Mouse (Mus musculus) MEL (cell line): Measurements from ENCODE around the gene Smim5. TPM values are rescaled to one million over a fixed set of nuclear protein-coding genes. Genes with fewer than 3 reads are reported as not detected.

Source experiments
- DNase-seq: peaks from one replicate; pipeline ENCODE4 v3.0.0; 2011; ENCODE audit warnings: low read depth, low spot score
- H3K27ac ChIP-seq: 2 replicates; pipeline ENCODE4 v1.5.1; 2012; ENCODE audit warnings: low read depth, mild to moderate bottlenecking, control low read depth, low read length, moderate library complexity; ENCODE audit not compliant: control insufficient read depth
- H3K27me3 ChIP-seq, 2 experiments: fragments of 150-350 bp in 1 of 2; sonication (generic) in 1 of 2; 2 replicates each; pipeline ENCODE4 v1.6.1; 2012; ENCODE audit warnings: low read length in 2 of 2, mild to moderate bottlenecking in 2 of 2, improper control_type of control experiment in 1 of 2, moderate library complexity in 1 of 2; ENCODE audit not compliant: insufficient read depth in 2 of 2, control insufficient read depth in 1 of 2
- H3K36me3 ChIP-seq, 2 experiments: 2 replicates each; pipeline ENCODE4 v1.6.1; 2012 to 2014; ENCODE audit warnings: low read length in 2 of 2, improper control_type of control experiment in 1 of 2, inconsistent platforms in 1 of 2, mild to moderate bottlenecking in 1 of 2; ENCODE audit not compliant: insufficient read depth in 2 of 2, control insufficient read depth in 1 of 2
- H3K4me1 ChIP-seq, 2 experiments: fragments of 150-350 bp in 1 of 2; sonication (generic) in 1 of 2; 2 replicates each; pipeline ENCODE4 v1.6.1; 2012; ENCODE audit warnings: low read length in 2 of 2, improper control_type of control experiment in 1 of 2, mild to moderate bottlenecking in 1 of 2; ENCODE audit not compliant: insufficient read depth in 2 of 2, control insufficient read depth in 1 of 2
- H3K4me3 ChIP-seq, 2 experiments: fragments of 150-350 bp in 1 of 2; sonication (generic) in 1 of 2; 2 replicates each; pipeline ENCODE4 v1.5.1; 2012; ENCODE audit warnings: low read depth in 2 of 2, low read length in 2 of 2, mild to moderate bottlenecking in 2 of 2, moderate library complexity in 2 of 2, control low read depth in 1 of 2, improper control_type of control experiment in 1 of 2; ENCODE audit not compliant: control insufficient read depth in 1 of 2, insufficient read depth in 1 of 2
- H3K79me2 ChIP-seq: 2 replicates; pipeline ENCODE4 v1.6.1; 2012; ENCODE audit warnings: mild to moderate bottlenecking, low read length, moderate library complexity; ENCODE audit not compliant: control insufficient read depth, poor library complexity, insufficient read depth
- H3K9ac ChIP-seq: 2 replicates; pipeline ENCODE4 v1.6.1; 2012; ENCODE audit warnings: low read depth, mild to moderate bottlenecking, control low read depth, low read length, moderate library complexity; ENCODE audit not compliant: control insufficient read depth, poor library complexity, severe bottlenecking
- H3K9me3 ChIP-seq: fragments of 150-350 bp; sonication (generic); replicated peaks from 2 replicates; pipeline ENCODE4 v1.6.1; 2012; ENCODE audit warnings: mild to moderate bottlenecking, low read length, improper control_type of control experiment, moderate library complexity; ENCODE audit not compliant: insufficient read depth
- CHD2 ChIP-seq: IDR thresholded peaks from 2 replicates; pipeline ENCODE4 v1.6.1; 2011; ENCODE audit warnings: low read length, improper control_type of control experiment
- ELF1 ChIP-seq: IDR thresholded peaks from 2 replicates; pipeline ENCODE4 v1.6.1; 2014; ENCODE audit warnings: low read depth, mild to moderate bottlenecking, inconsistent platforms, low read length, improper control_type of control experiment, moderate library complexity
- EP300 ChIP-seq, 2 experiments: IDR thresholded peaks; 2 replicates each; pipeline ENCODE4 v1.6.1; 2011; ENCODE audit warnings: improper control_type of control experiment in 2 of 2, low read length in 2 of 2, low read depth in 1 of 2, mild to moderate bottlenecking in 1 of 2
- GABPA ChIP-seq: IDR thresholded peaks from 2 replicates; pipeline ENCODE4 v1.6.1; 2012; ENCODE audit warnings: low read depth, mild to moderate bottlenecking, inconsistent platforms, low read length, improper control_type of control experiment, moderate library complexity
- HCFC1 ChIP-seq: IDR thresholded peaks from 2 replicates; pipeline ENCODE4 v1.6.1; 2012; ENCODE audit warnings: low read depth, mild to moderate bottlenecking, inconsistent platforms, low read length, improper control_type of control experiment, moderate library complexity
- JUND ChIP-seq: IDR thresholded peaks from 2 replicates; pipeline ENCODE4 v1.6.1; 2011; ENCODE audit warnings: low read depth, mild to moderate bottlenecking, improper control_type of control experiment, low read length
- KAT2A ChIP-seq: conservative IDR thresholded peaks from 2 replicates; pipeline ENCODE4 v1.6.1; 2012; ENCODE audit warnings: low read depth, low read length, improper control_type of control experiment, inconsistent platforms
- MAFK ChIP-seq: IDR thresholded peaks from 2 replicates; pipeline ENCODE4 v1.6.1; 2011; ENCODE audit warnings: low read depth, mild to moderate bottlenecking, low read length, improper control_type of control experiment, borderline replicate concordance
- MEF2A ChIP-seq: IDR thresholded peaks from 2 replicates; pipeline ENCODE4 v1.6.1; 2014; ENCODE audit warnings: low read depth, mild to moderate bottlenecking, inconsistent platforms, low read length, improper control_type of control experiment; ENCODE audit not compliant: poor library complexity, insufficient replicate concordance, severe bottlenecking; ENCODE audit errors: extremely low read depth
- NRF1 ChIP-seq: IDR thresholded peaks from 2 replicates; pipeline ENCODE4 v1.6.1; 2014; ENCODE audit warnings: low read depth, mild to moderate bottlenecking, inconsistent platforms, low read length, improper control_type of control experiment, moderate library complexity; ENCODE audit not compliant: poor library complexity, insufficient read depth, severe bottlenecking
- POLR2A ChIP-seq, 2 experiments: IDR thresholded peaks; 2 replicates each; pipeline ENCODE4 v1.6.1; 2011 to 2012; ENCODE audit warnings: low read length in 2 of 2, mild to moderate bottlenecking in 2 of 2, control low read depth in 1 of 2, improper control_type of control experiment in 1 of 2, low read depth in 1 of 2, moderate library complexity in 1 of 2; ENCODE audit not compliant: control insufficient read depth in 1 of 2, insufficient read depth in 1 of 2, poor library complexity in 1 of 2
- RAD21 ChIP-seq: IDR thresholded peaks from 2 replicates; pipeline ENCODE4 v1.6.1; 2011; ENCODE audit warnings: mild to moderate bottlenecking, low read depth, low read length, improper control_type of control experiment
- SMC3 ChIP-seq: IDR thresholded peaks from 2 replicates; pipeline ENCODE4 v1.6.1; 2011; ENCODE audit warnings: low read depth, low read length, improper control_type of control experiment
- TCF12 ChIP-seq: IDR thresholded peaks from 2 replicates; pipeline ENCODE4 v1.6.1; 2014; ENCODE audit warnings: low read depth, mild to moderate bottlenecking, inconsistent platforms, low read length, improper control_type of control experiment, moderate library complexity
- polyA plus RNA-seq, 2 experiments: library from polyadenylated mRNA; stranded (reverse) in 1 of 2; unstranded in 1 of 2; fragments of >175 nt in 1 of 2; fragments of >200 nt in 1 of 2; gene quantifications; 2 replicates each; pipeline versions ENCODE4 v1.2.1 to v1.2.4; 2012; ENCODE audit warnings: low replicate concordance in 2 of 2, low read depth in 1 of 2; ENCODE audit not compliant: insufficient read length in 2 of 2, insufficient read depth in 1 of 2, missing spikeins in 1 of 2
- total RNA-seq: library from RNA; depleted of rRNA; stranded (reverse); fragments of 300-350 nt; gene quantifications from 2 replicates; pipeline ENCODE4 v1.2.3, GENCODE M21; 2012

Smim5 gene
- total and polyA plus RNA-seq, 3 experiments, result 24.8 to 41.0 TPM; not detected in 1

GRCm38 (mm10) chr11:115941980-115942379, 42.2 kb downstream of the Smim5 start:
- no peak for TF ChIP-seq GABPA
- TF ChIP-seq CHD2, result no peak
- TF ChIP-seq RAD21, result peak; percentile 2; the same call in 1 of the 2 replicates
- TF ChIP-seq NRF1, result no peak
- TF ChIP-seq TCF12, result no peak
- no peak for TF ChIP-seq JUND
- TF ChIP-seq SMC3, result 0 out of 2 replicates have a peak, but pooled peaks have one; percentile 14
- TF ChIP-seq POLR2A (IDR thresholded peaks at IDR 0.05; ENCODE audit: control insufficient read depth in 1 of 2, insufficient read depth in 1 of 2, low read depth in 1 of 2, low read length in 2 of 2, poor library complexity in 1 of 2), result no peak
- TF ChIP-seq ELF1, result no peak
- Histone ChIP-seq H3K79me2 (no peaks in the 10 kb centered on the region), H3K9me3 (no peaks in the 10 kb centered on the region), H3K27me3 (no peaks in the 10 kb centered on the region), H3K4me1 (no peaks in the 10 kb centered on the region), H3K27ac (no peak overlapping the region), H3K9ac (no peak overlapping the region), H3K36me3 (peaks cover 0 to 2% of the 10 kb centered on the region in 2 experiments; a peak in 2 of 4 replicates), H3K4me3 (no peak overlapping the region)
- DNase-seq, result no peak

- Histone ChIP-seq H3K9me3 (no peaks in the 10 kb centered on the region), H3K9ac (no peak overlapping the region), H3K27me3 (no peaks in the 10 kb centered on the region)
- TF ChIP-seq ELF1 (no peak), POLR2A (IDR thresholded peaks at IDR 0.05; ENCODE audit: control insufficient read depth in 1 of 2, insufficient read depth in 1 of 2, low read depth in 1 of 2, low read length in 2 of 2, poor library complexity in 1 of 2) (no peak), RAD21 (no peak), GABPA (no peak), KAT2A (no peak), HCFC1 (no peak), EP300 (IDR thresholded peaks at IDR 0.05; ENCODE audit: low read depth in 1 of 2, low read length in 2 of 2) (no peak), MEF2A (no peak), MAFK (no peak)
- TF ChIP-seq, all 39 proteins: peak for 0
- DNase-seq, result no peak
- Histone ChIP-seq H3K27ac (no peak overlapping the region), H3K4me1 (no peaks in the 10 kb centered on the region), H3K79me2 (no peaks in the 10 kb centered on the region), H3K4me3 (no peak overlapping the region), H3K36me3 (peaks cover 0 to 2% of the 10 kb centered on the region in 2 experiments; a peak in 1 of 4 replicates)
Observed at GRCm38 (mm10) chr11:115945247-115945646, 45.5 kb downstream of the Smim5 start.
